Mouse (Mus musculus) thymus, adult 2 months (tissue): ENCODE results near the gene Ptcd2.
"Not testable (repeated sequence)": the region's sequence is repeated elsewhere in the genome, so short reads cannot be mapped to it uniquely, and the experiment has no call there.

ENCODE experiments used
- CTCF ChIP-seq: fragments of 200-500 bp; IDR thresholded peaks from 2 replicates; pipeline ENCODE4 v1.5.1; 2012; ENCODE audit warnings: mild to moderate bottlenecking, control low read depth, low read length, moderate library complexity, borderline replicate concordance; ENCODE audit not compliant: control insufficient read depth, poor library complexity, insufficient read depth; ENCODE audit errors: extremely low read depth
- POLR2A ChIP-seq: fragments of 200-500 bp; IDR thresholded peaks from 2 replicates; pipeline ENCODE4 v1.6.1; 2012; ENCODE audit warnings: mild to moderate bottlenecking, low read length, control low read depth, moderate library complexity; ENCODE audit not compliant: control insufficient read depth, poor library complexity, insufficient read depth; ENCODE audit errors: extremely low read depth

- TF ChIP-seq POLR2A, CTCF: not testable (repeated sequence)
Measured at GRCm38 (mm10) chr13:99324337-99324685, 20.2 kb downstream of the Ptcd2 start.
